Mouse (Mus musculus) cerebellum, postnatal 36 days (tissue): ENCODE measurements around the gene Capn2.

Source experiments
- DNase-seq, 2 experiments: peaks; one replicate each; pipeline ENCODE4 v3.0.0; 2021 to 2022; ENCODE audit warnings: mixed read lengths in 2 of 2

Gene Capn2

DNA sequence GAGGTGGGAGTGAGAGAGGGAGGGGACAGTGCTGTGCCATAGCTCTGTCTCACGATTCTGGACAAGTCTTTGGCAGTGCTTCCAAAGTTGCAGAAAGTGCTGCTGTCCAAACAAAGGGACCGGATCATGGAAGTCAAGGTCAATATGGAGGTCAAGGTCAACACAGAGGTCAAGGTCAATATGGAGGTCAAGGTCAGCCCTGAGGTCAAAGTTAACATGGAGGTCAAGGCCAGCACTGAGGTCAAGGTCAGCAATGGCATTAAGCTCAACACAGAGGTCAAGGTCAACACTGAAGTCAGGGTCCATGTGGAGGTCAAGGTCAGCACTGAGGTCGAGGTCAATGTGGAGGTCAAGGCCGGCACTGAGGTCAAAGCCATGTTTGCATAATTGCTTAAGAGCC is 16.6 kb downstream of the Capn2 start:
- DNase-seq, result no peak

- no peak for DNase-seq
These were observed 17.2 kb downstream of the Capn2 start for GRCm38 (mm10) chr1:182500224-182500623.

DNA sequence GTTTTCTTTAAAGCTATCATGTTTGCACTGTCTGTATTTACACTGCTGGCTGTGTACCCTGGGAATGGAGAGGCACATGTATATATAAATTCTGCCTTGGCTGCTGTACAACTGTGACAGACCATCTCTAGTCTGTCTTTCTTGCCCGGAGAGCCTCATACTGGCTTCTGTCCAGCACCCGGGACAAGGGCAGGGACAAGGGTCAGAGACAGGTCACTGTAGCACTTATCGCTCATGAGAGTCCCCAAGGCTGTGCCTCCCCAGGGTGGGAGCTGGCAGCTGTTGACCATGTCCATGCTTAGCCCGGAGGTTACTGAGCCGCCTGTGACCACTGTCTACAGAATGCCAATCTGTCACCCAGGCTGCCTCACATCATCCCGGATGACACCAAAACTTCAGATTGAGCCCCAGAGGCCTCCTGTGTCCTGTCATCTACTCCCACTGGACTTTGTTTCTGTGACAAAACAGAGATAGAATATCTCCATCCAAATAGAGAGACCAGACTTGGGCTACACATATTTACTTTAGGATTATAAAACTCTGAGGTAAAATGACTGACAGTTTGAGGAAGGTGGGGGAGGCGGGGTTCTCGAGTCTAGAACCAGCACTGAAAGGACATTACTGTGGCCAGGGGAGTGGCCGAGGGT is 17.8 kb downstream of the Capn2 start:
- DNase-seq, result no peak

DNA sequence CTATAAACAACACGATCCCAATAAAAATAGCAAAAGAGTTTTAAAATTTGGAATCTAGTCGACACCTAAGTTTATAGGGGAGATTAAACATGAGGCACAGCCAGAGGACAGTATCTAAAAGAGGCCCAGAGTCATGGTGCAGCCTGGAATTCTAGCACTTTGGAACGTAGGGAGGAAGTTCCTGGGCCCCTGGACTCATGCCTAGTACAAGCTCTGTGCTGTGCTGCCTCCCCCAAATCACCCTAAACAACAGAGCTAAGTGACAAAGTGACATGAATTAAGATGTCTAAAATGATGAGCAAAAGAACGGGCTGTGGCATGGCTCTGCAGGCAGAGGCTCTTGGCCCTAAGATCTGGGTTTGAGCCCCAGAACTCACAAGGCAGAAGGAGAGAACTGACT is 19.7 kb downstream of the Capn2 start:
- DNase-seq, result no peak

- no peak for DNase-seq
These were observed 20.7 kb downstream of the Capn2 start for GRCm38 (mm10) chr1:182496685-182497084.

- no peak for DNase-seq
These were observed 22.9 kb downstream of the Capn2 start for GRCm38 (mm10) chr1:182494285-182495145.

GRCm38 (mm10) chr1:182491839-182492238 is 25.6 kb downstream of the Capn2 start:
- DNase-seq, result no peak

- no peak for DNase-seq
These were observed 26.8 kb downstream of the Capn2 start for GRCm38 (mm10) chr1:182490568-182490967.

- DNase-seq, result peak; percentile 84 to 89
These were observed 27.5 kb downstream of the Capn2 start for GRCm38 (mm10) chr1:182489803-182490452.

DNA sequence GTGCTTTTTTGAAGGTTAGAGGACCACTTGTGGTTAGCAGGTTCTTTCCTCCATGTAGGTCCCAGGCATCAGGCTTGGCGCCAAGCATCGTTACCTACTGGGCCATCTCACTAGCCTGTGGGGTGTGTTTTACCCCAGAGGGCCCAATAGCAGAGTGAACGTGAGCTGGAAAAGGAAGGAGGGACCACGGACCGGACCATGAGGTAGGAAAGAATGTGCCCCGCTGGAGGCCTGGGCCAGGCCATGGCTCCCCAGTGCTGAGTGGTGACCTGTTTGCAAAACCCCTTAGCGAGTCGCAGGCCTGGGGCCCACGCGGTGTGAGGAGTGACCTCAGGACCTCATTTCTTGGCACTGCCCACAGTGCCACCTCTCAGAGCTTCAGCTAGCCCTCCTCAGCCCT is 28.9 kb downstream of the Capn2 start:
- no peak for DNase-seq

DNA sequence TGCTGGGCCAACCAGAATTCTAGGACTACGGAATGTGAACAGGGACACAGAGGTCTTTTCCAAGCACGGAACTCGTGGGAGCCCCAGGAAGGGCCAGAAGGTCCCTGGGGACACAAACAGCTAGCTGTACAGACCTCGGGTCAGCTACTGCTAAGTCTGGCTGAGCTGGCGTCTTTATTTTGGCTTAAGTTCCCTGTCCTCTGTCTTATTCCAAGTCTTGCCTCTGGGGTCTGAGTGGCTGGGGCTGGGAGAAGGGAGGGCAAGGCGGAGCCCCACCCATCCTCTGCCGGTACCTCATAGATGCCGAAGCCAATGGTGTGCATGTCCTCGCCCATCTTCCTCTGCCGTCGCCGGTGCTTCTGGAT is 33.5 kb downstream of the Capn2 start:
- no peak for DNase-seq

GRCm38 (mm10) chr1:182482991-182483909 is 34.2 kb downstream of the Capn2 start:
- no peak for DNase-seq

DNA sequence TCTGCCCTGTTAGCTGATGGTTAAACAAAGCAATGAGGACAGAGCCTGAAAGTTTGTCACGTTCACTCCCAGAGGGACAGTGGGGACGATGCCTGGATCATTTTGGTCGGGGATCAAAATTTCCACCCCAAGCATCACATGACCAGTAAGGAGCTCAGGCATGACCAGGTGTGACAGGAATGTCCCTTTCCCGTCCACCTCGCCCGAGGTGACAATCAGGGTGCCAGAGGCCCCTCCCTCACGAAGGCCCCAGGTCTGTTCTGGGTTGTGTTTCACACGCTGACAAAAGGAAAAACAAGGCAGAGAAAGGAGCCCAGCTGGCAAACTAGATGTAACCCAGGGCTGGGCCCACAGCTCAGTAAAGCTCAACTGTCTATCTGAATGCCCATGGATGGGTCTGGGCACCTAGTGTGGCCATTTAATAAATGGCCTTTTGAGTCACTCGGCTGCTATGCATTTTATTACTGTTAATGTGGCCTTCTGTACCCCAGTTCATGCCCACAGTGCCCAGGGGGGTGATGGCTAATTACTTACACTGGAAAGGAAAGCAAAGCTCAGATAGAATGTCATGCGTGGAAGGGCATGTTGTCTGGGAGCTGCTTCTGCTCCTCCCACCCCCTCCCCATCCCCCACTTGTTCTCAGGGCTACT is 35.6 kb downstream of the Capn2 start:
- no peak for DNase-seq

- DNase-seq, result no peak
These were observed 36.3 kb downstream of the Capn2 start for GRCm38 (mm10) chr1:182481138-182481537.

DNA sequence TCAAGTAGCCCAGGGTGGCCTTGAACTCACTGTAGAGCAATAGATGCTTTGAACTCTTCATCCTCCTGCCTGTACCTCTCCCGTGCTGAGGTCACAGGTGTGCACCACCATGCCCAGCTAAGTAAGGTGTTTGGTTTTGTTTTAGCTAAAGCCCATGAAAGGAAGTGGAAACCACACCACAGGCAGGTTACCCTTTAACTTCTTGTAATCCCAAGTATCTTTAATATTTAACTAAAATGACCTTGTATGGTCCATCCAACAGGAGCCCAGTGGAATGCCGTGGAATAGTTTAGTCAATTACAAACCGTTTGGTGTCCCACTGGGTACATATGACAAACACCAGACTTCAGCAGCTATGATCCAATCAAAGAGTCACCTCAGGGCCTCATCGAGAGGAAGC is 38.5 kb downstream of the Capn2 start:
- DNase-seq, result no peak

- no peak for DNase-seq
These were observed 42.2 kb downstream of the Capn2 start for GRCm38 (mm10) chr1:182475005-182475796.

DNA sequence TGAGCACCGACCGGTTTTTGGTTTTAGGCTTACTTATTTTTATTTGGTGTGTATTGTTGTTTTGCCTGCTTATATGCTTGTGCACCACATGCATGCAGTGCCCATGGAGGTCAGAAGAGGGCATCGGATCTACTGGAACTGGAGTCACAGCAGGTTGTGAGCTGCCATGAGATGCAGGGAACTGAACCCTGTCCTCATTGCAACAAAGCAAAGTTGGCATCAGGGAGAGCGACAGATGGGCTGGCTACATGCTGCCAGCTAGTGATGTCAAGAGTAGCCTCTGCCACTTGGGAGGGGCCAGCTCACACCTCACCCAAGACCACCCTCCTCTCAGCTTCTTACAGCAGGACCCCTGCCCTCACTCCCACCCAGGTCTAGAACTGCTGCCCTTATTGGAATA is 51.4 kb downstream of the Capn2 start:
- DNase-seq, result no peak

DNA sequence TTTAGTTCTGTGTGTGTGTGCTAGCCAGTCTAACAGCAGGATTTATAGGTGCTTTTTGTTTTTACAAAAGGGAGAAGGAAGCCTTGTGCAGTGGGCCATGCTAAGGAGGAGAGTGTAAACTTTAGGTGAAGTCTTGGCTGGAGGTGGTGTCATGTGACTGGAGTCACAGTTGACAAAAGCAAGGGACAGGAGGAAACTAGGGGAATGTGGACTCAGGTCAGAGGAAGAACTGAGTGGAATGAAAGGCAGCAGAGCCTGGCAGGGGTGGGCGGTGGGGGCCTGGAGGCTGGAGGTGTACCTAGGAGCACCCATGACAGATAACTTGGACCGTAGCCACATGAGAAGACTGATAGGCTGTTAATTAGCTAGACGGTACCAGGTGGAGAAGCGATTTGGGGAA is 52.1 kb downstream of the Capn2 start:
- DNase-seq, result no peak

DNA sequence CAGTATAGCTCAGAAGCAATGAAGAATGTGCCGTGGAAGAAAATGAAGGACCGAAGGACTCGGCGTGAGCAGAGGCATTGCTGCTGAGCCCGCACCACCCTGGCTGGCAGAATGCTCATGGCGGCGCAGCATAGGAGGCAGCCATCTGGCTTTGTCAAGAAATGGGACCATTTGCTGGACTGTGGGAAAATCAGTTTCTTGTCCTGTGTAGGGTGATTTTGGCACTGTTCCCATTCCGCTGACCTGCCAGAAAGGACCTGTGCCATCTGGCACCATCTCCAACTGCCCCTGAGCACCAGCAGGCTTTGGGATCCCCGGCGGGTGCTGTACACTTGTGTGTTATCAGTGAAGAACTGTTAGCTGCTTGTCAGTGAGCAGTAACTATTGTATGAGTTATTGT is 55.6 kb downstream of the Capn2 start:
- peak; percentile 89 to 93 for DNase-seq

GRCm38 (mm10) chr1:182461261-182461660 is 56.1 kb downstream of the Capn2 start:
- no peak for DNase-seq
